Mouse (Mus musculus): ENCODE results near the gene Arid3c. TPM values are rescaled to one million over a fixed set of nuclear protein-coding genes. Genes with fewer than 3 reads are reported as not detected.
"Not testable (repeated sequence)": the region's sequence is repeated elsewhere in the genome, so short reads cannot be mapped to it uniquely, and the experiment has no call there.

Gene Arid3c
- total RNA-seq, 2 experiments from 2014 or later: not detected

DNA sequence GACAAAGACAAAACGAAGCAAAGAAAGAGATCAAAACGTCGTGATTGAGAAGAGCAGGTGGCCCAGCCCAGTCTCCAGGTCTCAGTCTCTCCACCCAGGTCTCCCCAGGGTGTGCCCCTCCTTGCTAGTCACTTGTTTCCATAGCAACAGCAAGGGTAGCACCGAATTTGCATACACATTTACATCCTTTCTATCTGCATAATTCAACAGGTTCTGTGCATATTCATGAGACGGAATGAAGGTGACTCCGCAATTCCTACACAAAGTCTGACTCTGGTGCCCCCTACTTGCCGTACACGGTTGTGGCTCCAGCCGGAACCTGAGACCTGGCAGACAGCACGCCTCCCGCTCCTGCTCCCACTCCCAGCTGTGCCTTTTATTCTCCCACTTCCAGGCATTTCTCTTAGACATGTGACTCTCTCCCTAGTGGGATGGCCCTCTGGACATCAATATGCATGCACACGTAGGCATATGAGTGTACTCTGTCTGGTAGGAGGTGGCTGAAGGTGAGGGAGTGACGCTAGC lies 23.9 kb downstream of the Arid3c start:
- peak; percentile 79 for ATAC-seq (ENCODE audit: poor library complexity, severe bottlenecking)

DNA sequence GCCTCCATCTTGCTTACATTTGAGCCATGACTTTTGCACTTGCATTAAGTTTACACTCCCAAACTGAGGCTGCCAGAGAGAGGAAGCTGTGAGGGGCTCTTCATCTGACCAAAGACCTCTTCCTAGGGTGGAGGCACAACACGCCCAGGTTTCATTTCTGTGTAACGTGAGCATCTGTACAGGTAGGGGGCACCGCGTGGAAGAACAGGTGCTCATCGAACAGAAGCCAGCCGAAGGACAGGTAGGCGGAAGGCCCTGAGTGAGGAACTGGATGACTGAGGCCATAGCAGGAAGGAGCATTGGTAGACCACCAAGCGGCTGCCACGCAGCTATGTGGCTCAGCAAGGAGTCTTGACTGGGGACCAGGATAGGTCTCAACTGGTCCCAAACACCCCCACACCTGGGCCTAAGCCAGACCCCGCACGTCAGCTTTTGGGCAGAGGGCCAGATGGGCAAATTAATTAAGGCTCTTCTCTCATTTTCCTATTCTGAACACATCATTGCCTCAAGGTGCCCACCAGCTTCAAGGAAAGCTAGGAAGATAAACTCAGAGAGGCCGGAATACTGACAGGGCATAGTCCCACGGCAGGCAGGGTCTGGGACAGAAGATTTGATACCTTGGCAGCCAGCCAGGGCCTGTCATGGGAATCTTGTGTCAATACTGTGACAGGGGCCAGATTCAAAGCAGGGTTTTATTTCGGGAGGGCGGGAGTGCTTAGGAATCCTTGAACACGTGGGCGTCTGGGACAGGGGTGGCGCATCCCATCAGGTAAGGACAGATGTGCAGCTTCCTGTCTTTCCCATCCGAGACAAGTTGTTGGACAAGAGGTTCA lies 24.8 kb downstream of the Arid3c start:
- ATAC-seq (ENCODE audit: poor library complexity, severe bottlenecking): no peak

GRCm38 (mm10) chr4:41704651-41705050 lies 26.3 kb downstream of the Arid3c start:
- ATAC-seq (ENCODE audit: poor library complexity, severe bottlenecking): no peak

DNA sequence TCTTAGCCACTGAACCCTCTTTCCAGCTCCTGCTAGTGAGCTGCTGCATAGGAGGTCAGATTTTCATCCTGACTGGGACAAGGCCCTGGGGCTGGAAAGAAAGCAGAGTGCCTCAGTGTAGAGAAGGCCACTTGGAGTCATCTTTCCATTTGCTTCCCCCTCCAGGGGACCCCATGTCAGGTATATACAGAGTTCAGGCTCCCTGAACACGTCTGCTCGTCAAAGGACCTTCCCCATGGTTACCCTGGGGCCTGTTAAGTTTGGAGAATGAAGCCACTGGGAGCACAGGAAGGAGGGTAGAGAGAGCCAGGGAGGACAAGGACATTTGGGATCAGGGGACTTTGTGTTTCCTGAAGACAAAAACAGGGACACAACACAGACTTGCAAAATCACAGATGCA lies 28.7 kb downstream of the Arid3c start:
- ATAC-seq (ENCODE audit: poor library complexity, severe bottlenecking): not testable (repeated sequence)

GRCm38 (mm10) chr4:41700224-41700623 lies 30.7 kb downstream of the Arid3c start:
- ATAC-seq (ENCODE audit: poor library complexity, severe bottlenecking): not testable (repeated sequence)

DNA sequence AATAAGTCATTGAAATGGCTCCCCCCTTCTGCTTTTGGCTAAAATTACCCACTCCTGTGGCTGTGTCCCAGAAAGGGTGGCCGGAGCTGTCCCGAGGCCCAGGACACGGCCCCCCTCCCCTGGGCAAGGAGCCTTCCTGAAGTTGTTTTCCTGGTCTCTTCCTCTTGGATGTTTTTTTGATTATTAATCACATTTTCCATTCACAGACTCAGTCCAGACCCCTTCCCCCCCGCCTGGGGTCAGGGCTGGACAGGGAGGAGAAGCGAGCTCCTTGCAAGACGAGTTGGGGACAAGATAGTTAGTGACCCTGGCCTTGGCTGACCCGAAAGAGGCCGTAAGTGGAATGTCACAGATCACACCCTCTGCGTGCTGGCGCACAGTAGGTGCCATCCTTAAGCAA lies 31.2 kb downstream of the Arid3c start, which contains the start of gene Il11ra1:
Gene Il11ra1 (plus strand): TSS at position 207 of the 400 bp plus-strand sequence.
- ATAC-seq (ENCODE audit: poor library complexity, severe bottlenecking): not testable (repeated sequence)

- ATAC-seq (ENCODE audit: poor library complexity, severe bottlenecking): not testable (repeated sequence)
These were observed 32.4 kb downstream of the Arid3c start for GRCm38 (mm10) chr4:41698421-41699016.

- ATAC-seq (ENCODE audit: poor library complexity, severe bottlenecking): not testable (repeated sequence)
These were observed 33.8 kb downstream of the Arid3c start, which contains the start of gene Cntfr for GRCm38 (mm10) chr4:41696930-41697841. Cntfr (minus strand) TSS chr4:41697089.

GRCm38 (mm10) chr4:41696452-41696851 lies 34.5 kb downstream of the Arid3c start:
- not testable (repeated sequence) for ATAC-seq (ENCODE audit: poor library complexity, severe bottlenecking)

DNA sequence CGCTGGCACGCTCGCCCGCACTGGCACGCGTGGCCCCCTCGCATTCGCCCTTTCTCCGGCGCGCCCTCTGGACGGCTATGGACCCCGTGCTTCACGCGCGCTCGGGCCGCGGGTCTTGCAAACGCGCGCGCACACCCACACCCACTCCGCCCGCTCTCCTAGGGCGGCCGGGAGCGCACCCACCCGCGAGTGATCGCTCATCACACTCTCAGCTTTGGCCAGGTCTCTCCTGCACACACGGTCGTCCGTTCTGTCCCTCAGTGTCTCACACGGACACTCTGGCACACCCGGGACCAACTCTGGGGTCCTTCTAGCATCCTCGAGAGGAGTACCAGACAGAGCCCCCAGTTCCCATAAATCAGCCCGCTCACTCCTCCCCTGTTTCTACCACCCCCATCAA lies 35.1 kb downstream of the Arid3c start:
- not testable (repeated sequence) for ATAC-seq (ENCODE audit: poor library complexity, severe bottlenecking)

DNA sequence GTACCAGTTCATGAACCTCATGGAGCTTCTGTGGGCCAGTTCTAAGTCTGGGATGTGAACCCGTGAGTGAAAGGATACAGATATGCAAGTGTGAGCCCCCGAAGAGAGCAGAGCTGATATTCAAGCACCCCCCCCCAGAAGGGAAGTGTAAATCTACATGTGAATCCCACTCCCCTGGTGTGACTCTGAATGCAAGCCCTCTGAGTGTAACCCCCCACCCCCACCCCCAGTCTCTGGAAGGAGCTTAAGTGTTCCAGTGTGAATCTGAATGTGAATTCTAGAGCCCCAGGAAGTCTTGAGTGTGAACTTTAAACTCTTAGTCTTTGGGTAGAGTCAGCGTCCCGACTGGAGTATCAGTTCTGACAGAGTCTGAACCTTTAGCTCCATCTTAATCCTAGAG lies 37.4 kb downstream of the Arid3c start:
- not testable (repeated sequence) for ATAC-seq (ENCODE audit: poor library complexity, severe bottlenecking)

- not testable (repeated sequence) for ATAC-seq (ENCODE audit: poor library complexity, severe bottlenecking)
These were observed 40.9 kb downstream of the Arid3c start for GRCm38 (mm10) chr4:41690014-41690413.

- ATAC-seq (ENCODE audit: poor library complexity, severe bottlenecking): not testable (repeated sequence)
These were observed 42.4 kb downstream of the Arid3c start for GRCm38 (mm10) chr4:41688562-41688961.

- not testable (repeated sequence) for ATAC-seq (ENCODE audit: poor library complexity, severe bottlenecking)
These were observed 45.0 kb downstream of the Arid3c start for GRCm38 (mm10) chr4:41685882-41686492.

GRCm38 (mm10) chr4:41684931-41685453 lies 46.0 kb downstream of the Arid3c start:
- not testable (repeated sequence) for ATAC-seq (ENCODE audit: poor library complexity, severe bottlenecking)

- ATAC-seq (ENCODE audit: poor library complexity, severe bottlenecking): not testable (repeated sequence)
These were observed 46.6 kb downstream of the Arid3c start for GRCm38 (mm10) chr4:41684131-41684930.

- ATAC-seq (ENCODE audit: poor library complexity, severe bottlenecking): not testable (repeated sequence)
These were observed 47.6 kb downstream of the Arid3c start for GRCm38 (mm10) chr4:41683303-41683702.

DNA sequence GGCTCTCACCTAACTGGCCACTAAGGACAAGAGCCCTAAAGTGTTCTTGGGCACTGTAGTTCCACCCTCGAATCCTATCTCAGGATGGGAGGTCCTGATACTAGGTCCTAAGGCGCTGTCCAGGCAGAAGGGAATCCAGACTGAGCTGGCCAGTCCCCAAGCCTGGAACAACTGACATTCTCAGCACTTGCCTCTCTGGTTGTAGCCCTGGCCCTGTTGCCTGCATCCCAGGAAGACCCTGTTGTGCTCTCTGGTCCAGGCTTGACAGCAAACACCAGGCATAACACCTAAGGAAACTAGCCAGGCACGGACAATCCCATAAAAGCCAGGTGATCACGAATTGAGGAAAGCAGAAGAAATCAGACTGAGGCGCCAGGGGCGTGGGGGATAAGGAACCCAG lies 48.2 kb downstream of the Arid3c start:
- no peak for ATAC-seq (ENCODE audit: poor library complexity, severe bottlenecking)

- no peak for ATAC-seq (ENCODE audit: poor library complexity, severe bottlenecking)
These were observed 49.0 kb downstream of the Arid3c start for GRCm38 (mm10) chr4:41681947-41682346.

Measured in megakaryocyte, adult 5-6 weeks (primary cell).